Mouse (Mus musculus): ENCODE measurements around the gene Vti1a. TPM values are rescaled to one million over a fixed set of nuclear protein-coding genes. Genes with fewer than 3 reads are reported as not detected.
A peak's percentile ranks its signal among the peaks of the same experiment; 100 is the strongest.

Gene Vti1a
- polyA plus RNA-seq, 1 experiment from 2014 or later, result 24.2 TPM

GRCm38 (mm10) chr19:55592876-55593691, 277.0 kb downstream of the Vti1a start:
- peak overlapping the region; percentile 74 for H3K27ac ChIP-seq (replicated peaks; ENCODE audit: low read depth, low read length)
- 33% methylated on average over 26 of the region's 26 CpGs for WGBS
- H3K9ac ChIP-seq (ENCODE audit: low read length), result no peak overlapping the region
- ATAC-seq (ENCODE audit: insufficient number of reproducible peaks, low FRiP score, low TSS enrichment, low read depth) (peak; percentile 63), DNase-seq (ENCODE audit: low spot score) (peak; percentile 80)
- H3K9me3 ChIP-seq (ENCODE audit: control insufficient read depth, low read length), result no peaks in the 10 kb centered on the region
- H3K36me3 ChIP-seq (ENCODE audit: control insufficient read depth, insufficient read depth, low read length), result no peaks in the 10 kb centered on the region
- no peaks in the 10 kb centered on the region for H3K27me3 ChIP-seq (ENCODE audit: control insufficient read depth, insufficient read depth, low read length)
- peaks cover 59% of the 10 kb centered on the region for H3K4me1 ChIP-seq (ENCODE audit: control insufficient read depth, insufficient read depth, low read length)
- no peak overlapping the region for H3K4me2 ChIP-seq (ENCODE audit: low read depth, severe bottlenecking)
- H3K4me3 ChIP-seq (ENCODE audit: low read depth, low read length), result no peak overlapping the region

GRCm38 (mm10) chr19:55593729-55594444, 277.8 kb downstream of the Vti1a start:
- Histone ChIP-seq H3K9me3 (ENCODE audit: control insufficient read depth, low read length) (no peaks in the 10 kb centered on the region), H3K9ac (ENCODE audit: low read length) (no peak overlapping the region), H3K27me3 (ENCODE audit: control insufficient read depth, insufficient read depth, low read length) (no peaks in the 10 kb centered on the region), H3K4me2 (ENCODE audit: low read depth, severe bottlenecking) (no peak overlapping the region), H3K4me1 (ENCODE audit: control insufficient read depth, insufficient read depth, low read length) (peaks cover 60% of the 10 kb centered on the region), H3K36me3 (ENCODE audit: control insufficient read depth, insufficient read depth, low read length) (no peaks in the 10 kb centered on the region), H3K4me3 (ENCODE audit: low read depth, low read length) (no peak overlapping the region), H3K27ac (replicated peaks; ENCODE audit: low read depth, low read length) (no peak overlapping the region; the same call in 1 of the 2 replicates)
- WGBS, result 83% methylated on average over 16 of the region's 16 CpGs
- ATAC-seq (ENCODE audit: insufficient number of reproducible peaks, low FRiP score, low TSS enrichment, low read depth) (no peak), DNase-seq (ENCODE audit: low spot score) (no peak)

- no peaks in the 10 kb centered on the region for H3K27me3 ChIP-seq (ENCODE audit: control insufficient read depth, insufficient read depth, low read length)
- no peak overlapping the region for H3K9ac ChIP-seq (ENCODE audit: low read length)
- ATAC-seq (ENCODE audit: insufficient number of reproducible peaks, low FRiP score, low TSS enrichment, low read depth), result no peak
- peaks cover 59% of the 10 kb centered on the region for H3K4me1 ChIP-seq (ENCODE audit: control insufficient read depth, insufficient read depth, low read length)
- no peaks in the 10 kb centered on the region for H3K36me3 ChIP-seq (ENCODE audit: control insufficient read depth, insufficient read depth, low read length)
- 88% methylated on average over 3 of the region's 3 CpGs for WGBS
- H3K4me3 ChIP-seq (ENCODE audit: low read depth, low read length), result no peak overlapping the region
- no peak for DNase-seq (ENCODE audit: low spot score)
- H3K4me2 ChIP-seq (ENCODE audit: low read depth, severe bottlenecking), result no peak overlapping the region
- H3K9me3 ChIP-seq (ENCODE audit: control insufficient read depth, low read length), result no peaks in the 10 kb centered on the region
- H3K27ac ChIP-seq (replicated peaks; ENCODE audit: low read depth, low read length), result no peak overlapping the region
Observed at GRCm38 (mm10) chr19:55594451-55594850, 278.4 kb downstream of the Vti1a start.

DNA sequence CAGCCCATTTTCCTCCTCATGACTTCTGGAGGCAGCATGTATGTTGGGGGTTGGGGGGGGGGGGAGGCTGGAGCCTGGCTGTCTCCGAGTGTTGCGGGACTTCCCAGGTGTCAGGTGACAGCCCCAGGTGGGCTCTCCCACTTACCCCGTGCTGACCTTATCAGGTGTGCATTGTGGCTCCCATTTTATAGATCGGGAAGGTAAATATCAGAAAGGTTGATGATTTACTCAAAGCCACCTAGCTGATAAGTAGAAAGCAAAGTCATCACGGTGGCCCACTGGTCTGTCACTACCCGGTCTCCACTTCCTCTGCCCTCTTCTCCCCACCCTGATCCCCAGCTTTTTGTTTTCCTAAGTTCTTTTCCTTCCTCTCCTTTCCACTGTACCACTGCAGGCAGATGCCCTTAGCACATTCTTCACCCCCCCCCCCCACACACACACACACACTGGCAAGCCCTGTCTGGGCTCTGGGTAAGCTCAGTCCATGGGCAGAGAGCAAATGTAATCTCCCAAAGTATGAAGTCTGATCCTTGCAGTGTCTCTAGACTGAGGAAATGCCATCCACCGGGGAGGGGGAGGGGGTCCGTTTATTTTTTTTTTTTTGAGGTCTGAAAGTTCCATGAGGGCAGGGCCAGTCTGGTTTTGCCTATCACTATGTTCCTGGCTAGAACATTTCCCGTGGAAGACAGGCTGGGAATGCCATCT, 280.0 kb downstream of the Vti1a start:
- ATAC-seq (ENCODE audit: insufficient number of reproducible peaks, low FRiP score, low TSS enrichment, low read depth) (no peak), DNase-seq (ENCODE audit: low spot score) (no peak)
- Histone ChIP-seq H3K36me3 (ENCODE audit: control insufficient read depth, insufficient read depth, low read length) (no peaks in the 10 kb centered on the region), H3K4me1 (ENCODE audit: control insufficient read depth, insufficient read depth, low read length) (peaks cover 62% of the 10 kb centered on the region), H3K27me3 (ENCODE audit: control insufficient read depth, insufficient read depth, low read length) (no peaks in the 10 kb centered on the region), H3K4me3 (ENCODE audit: low read depth, low read length) (no peak overlapping the region), H3K9ac (ENCODE audit: low read length) (no peak overlapping the region), H3K27ac (replicated peaks; ENCODE audit: low read depth, low read length) (no peak overlapping the region), H3K9me3 (ENCODE audit: control insufficient read depth, low read length) (no peaks in the 10 kb centered on the region), H3K4me2 (ENCODE audit: low read depth, severe bottlenecking) (no peak overlapping the region)
- 56% methylated on average over 9 of the region's 9 CpGs for WGBS

DNA sequence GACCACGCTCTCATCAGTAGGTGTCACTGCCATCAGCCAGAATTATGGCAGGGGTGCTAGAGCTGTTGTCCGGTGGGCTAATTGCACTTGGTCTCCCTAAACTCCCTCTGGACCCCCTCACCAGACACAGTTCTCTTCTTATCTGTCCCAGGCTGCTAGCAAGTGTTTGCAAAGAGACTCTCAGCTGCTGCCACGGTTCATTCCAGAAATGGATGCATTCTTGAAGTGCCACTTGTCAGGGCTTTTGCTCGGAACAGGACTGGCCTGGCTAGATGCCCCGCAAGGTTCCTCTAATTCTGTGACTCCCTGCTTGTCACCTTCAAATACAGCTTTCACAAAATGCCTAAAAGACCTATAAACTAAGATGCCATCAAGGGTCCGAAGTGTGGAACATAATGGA, 280.7 kb downstream of the Vti1a start:
- Histone ChIP-seq H3K4me1 (ENCODE audit: control insufficient read depth, insufficient read depth, low read length) (peaks cover 58% of the 10 kb centered on the region), H3K4me2 (ENCODE audit: low read depth, severe bottlenecking) (no peak overlapping the region), H3K9me3 (ENCODE audit: control insufficient read depth, low read length) (no peaks in the 10 kb centered on the region), H3K4me3 (ENCODE audit: low read depth, low read length) (no peak overlapping the region), H3K27ac (replicated peaks; ENCODE audit: low read depth, low read length) (peak overlapping the region; percentile 36; the same call in 1 of the 2 replicates), H3K36me3 (ENCODE audit: control insufficient read depth, insufficient read depth, low read length) (no peaks in the 10 kb centered on the region), H3K9ac (ENCODE audit: low read length) (no peak overlapping the region), H3K27me3 (ENCODE audit: control insufficient read depth, insufficient read depth, low read length) (no peaks in the 10 kb centered on the region)
- 76% methylated on average over 6 of the region's 6 CpGs for WGBS
- DNase-seq (ENCODE audit: low spot score) (no peak), ATAC-seq (ENCODE audit: insufficient number of reproducible peaks, low FRiP score, low TSS enrichment, low read depth) (no peak)

- no peak for DNase-seq (ENCODE audit: low spot score)
- H3K9me3 ChIP-seq (ENCODE audit: control insufficient read depth, low read length), result no peaks in the 10 kb centered on the region
- no peaks in the 10 kb centered on the region for H3K36me3 ChIP-seq (ENCODE audit: control insufficient read depth, insufficient read depth, low read length)
- H3K4me1 ChIP-seq (ENCODE audit: control insufficient read depth, insufficient read depth, low read length), result peaks cover 58% of the 10 kb centered on the region
- no peaks in the 10 kb centered on the region for H3K27me3 ChIP-seq (ENCODE audit: control insufficient read depth, insufficient read depth, low read length)
- WGBS, result 22% methylated on average over 2 of the region's 2 CpGs
- H3K4me2 ChIP-seq (ENCODE audit: low read depth, severe bottlenecking), result no peak overlapping the region
- peak overlapping the region; percentile 36; the same call in 1 of the 2 replicates for H3K27ac ChIP-seq (replicated peaks; ENCODE audit: low read depth, low read length)
- no peak overlapping the region for H3K4me3 ChIP-seq (ENCODE audit: low read depth, low read length)
- ATAC-seq (ENCODE audit: insufficient number of reproducible peaks, low FRiP score, low TSS enrichment, low read depth), result no peak
- H3K9ac ChIP-seq (ENCODE audit: low read length), result no peak overlapping the region
Observed at GRCm38 (mm10) chr19:55597296-55597695, 281.2 kb downstream of the Vti1a start.

GRCm38 (mm10) chr19:55597951-55598350, 281.9 kb downstream of the Vti1a start:
- no peaks in the 10 kb centered on the region for H3K9me3 ChIP-seq (ENCODE audit: control insufficient read depth, low read length)
- no peak; the same call in 1 of the 2 replicates for ATAC-seq (ENCODE audit: insufficient number of reproducible peaks, low FRiP score, low TSS enrichment, low read depth)
- peaks cover 55% of the 10 kb centered on the region for H3K4me1 ChIP-seq (ENCODE audit: control insufficient read depth, insufficient read depth, low read length)
- peak overlapping the region; percentile 70 for H3K27ac ChIP-seq (replicated peaks; ENCODE audit: low read depth, low read length)
- H3K9ac ChIP-seq (ENCODE audit: low read length), result no peak overlapping the region; the same call in 1 of the 2 replicates
- 47% methylated on average over 12 of the region's 12 CpGs for WGBS
- H3K36me3 ChIP-seq (ENCODE audit: control insufficient read depth, insufficient read depth, low read length), result no peaks in the 10 kb centered on the region
- DNase-seq (ENCODE audit: low spot score), result peak; percentile 65
- H3K27me3 ChIP-seq (ENCODE audit: control insufficient read depth, insufficient read depth, low read length), result no peaks in the 10 kb centered on the region
- H3K4me3 ChIP-seq (ENCODE audit: low read depth, low read length), result no peak overlapping the region
- H3K4me2 ChIP-seq (ENCODE audit: low read depth, severe bottlenecking), result no peak overlapping the region

DNA sequence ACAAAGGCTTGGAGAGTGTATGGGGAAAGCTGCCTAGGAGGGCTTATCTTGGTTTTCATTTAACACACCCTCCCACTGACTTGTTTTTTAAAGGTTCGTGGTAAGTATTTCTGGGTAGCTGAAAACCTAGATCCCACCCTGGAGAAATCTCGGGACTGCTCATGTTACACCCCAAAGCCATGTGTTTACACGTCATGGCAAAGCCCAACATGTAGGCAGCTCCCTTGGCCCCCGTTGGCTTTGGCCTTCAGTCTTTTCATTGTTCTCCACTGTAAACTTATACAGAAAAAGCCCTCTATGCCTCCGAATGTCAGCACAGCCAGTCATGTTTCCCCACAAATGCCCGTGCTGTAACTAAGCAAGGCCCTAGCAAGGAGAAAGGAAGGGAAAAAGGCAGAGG, 283.0 kb downstream of the Vti1a start:
- Histone ChIP-seq H3K4me1 (ENCODE audit: control insufficient read depth, insufficient read depth, low read length) (peaks cover 45% of the 10 kb centered on the region), H3K27ac (replicated peaks; ENCODE audit: low read depth, low read length) (peak overlapping the region; percentile 70), H3K9me3 (ENCODE audit: control insufficient read depth, low read length) (no peaks in the 10 kb centered on the region), H3K9ac (ENCODE audit: low read length) (peak overlapping the region; percentile 22; the same call in 1 of the 2 replicates), H3K4me2 (ENCODE audit: low read depth, severe bottlenecking) (no peak overlapping the region), H3K36me3 (ENCODE audit: control insufficient read depth, insufficient read depth, low read length) (no peaks in the 10 kb centered on the region), H3K4me3 (ENCODE audit: low read depth, low read length) (no peak overlapping the region), H3K27me3 (ENCODE audit: control insufficient read depth, insufficient read depth, low read length) (no peaks in the 10 kb centered on the region)
- ATAC-seq (ENCODE audit: insufficient number of reproducible peaks, low FRiP score, low TSS enrichment, low read depth) (no peak), DNase-seq (ENCODE audit: low spot score) (peak; percentile 36)
- WGBS, result 49% methylated on average over 6 of the region's 6 CpGs
